Mouse (Mus musculus): ENCODE results near the gene Abca13.
"Not testable (repeated sequence)": the region's sequence is repeated elsewhere in the genome, so short reads cannot be mapped to it uniquely, and the experiment has no call there.

Abca13 gene

GRCm38 (mm10) chr11:9285759-9286158, 94.0 kb downstream of the Abca13 start:
- DNase-seq (ENCODE audit: low spot score in 2 of 2), result no peak

DNA sequence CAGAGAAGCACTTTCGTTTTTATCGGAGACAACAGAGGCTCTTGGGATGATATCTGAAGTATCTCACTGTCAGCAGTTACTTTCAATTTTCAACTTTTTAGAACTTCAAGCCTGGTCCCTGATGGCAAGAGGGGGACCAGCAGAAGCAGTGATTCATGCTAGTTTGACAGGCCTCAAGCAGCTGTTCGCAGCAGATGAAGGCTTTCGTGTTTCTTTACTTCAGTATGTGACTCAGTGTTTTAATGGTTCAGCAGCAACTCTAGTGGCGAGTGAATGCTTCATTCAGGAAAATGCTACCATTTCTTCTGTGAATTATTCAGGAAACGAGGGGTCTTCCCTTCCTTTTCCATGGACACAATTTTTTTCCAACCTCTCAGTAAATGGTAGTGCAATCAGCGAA, 99.4 kb downstream of the Abca13 start:
- DNase-seq (ENCODE audit: low spot score in 2 of 2), result no peak

- no peak for DNase-seq (ENCODE audit: low spot score in 2 of 2)
Observed at GRCm38 (mm10) chr11:9299615-9300014, 107.9 kb downstream of the Abca13 start.

DNA sequence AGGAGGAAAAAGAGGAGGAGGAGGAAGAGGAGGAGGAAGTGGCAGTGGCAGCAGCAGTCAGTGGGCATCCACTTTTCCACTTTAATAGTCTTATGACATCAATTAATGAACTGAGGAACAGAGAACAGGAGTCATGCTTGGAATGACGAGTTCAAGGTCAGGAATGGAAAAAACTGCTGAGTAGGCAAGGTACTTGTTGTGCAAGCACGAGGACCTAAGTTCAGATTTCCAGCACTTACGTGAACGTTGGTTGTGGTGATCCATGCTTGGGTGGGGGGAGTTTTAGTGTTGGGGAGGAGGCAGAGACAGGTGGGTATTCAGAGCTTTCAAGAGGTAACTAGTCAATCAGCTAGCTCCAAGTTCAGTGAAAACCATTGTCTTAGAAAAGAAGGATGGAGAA, 113.7 kb downstream of the Abca13 start:
- DNase-seq (ENCODE audit: low spot score in 2 of 2), result no peak

DNA sequence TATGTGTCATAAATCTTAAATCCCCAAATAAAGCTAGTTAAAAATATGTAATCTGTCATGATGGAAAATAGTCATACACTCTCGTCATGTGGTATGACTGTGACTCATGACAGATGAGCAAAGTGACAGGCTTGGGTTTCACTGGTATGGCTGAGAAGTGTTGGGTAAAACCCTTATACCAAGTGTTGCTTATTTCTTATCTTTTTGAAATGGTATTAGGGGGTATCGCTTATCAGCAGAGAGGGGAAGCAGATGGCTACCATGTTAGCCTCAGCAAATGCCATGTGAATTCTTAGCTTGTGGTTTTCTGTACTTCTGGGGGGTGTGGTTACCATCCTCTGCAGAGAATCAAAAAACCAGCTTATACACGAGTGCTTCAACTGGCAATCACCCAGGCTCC, 124.8 kb downstream of the Abca13 start:
- no peak for DNase-seq (ENCODE audit: low spot score in 2 of 2)

- peak; percentile 3 to 34 for DNase-seq (ENCODE audit: low spot score in 2 of 2)
Observed at GRCm38 (mm10) chr11:9317076-9317929, 125.6 kb downstream of the Abca13 start.

- DNase-seq (ENCODE audit: low spot score in 2 of 2), result no peak
Observed at GRCm38 (mm10) chr11:9338151-9338550, 146.4 kb downstream of the Abca13 start.

- DNase-seq (ENCODE audit: low spot score in 2 of 2), result no peak
Observed at GRCm38 (mm10) chr11:9347724-9348123, 156.0 kb downstream of the Abca13 start.

DNA sequence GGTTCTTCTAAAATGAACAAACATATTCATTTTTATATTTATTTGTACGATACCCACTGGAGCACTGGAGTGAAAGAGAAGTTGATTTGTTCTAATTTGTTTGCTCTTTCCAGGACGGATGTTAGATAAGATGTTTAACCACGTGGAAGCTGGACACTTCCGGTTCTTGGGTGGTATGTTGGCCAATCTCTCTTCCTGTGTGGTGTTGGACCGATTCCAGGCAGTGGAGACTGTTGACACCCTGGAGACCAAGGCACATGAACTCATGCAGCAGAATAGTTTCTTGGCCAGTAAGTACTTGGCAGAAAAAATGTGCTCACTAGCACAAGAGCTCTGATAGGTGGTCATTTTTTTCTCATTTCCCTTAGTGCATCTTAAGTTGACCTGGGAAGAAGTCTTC, 181.4 kb downstream of the Abca13 start:
- no peak for DNase-seq (ENCODE audit: low spot score in 2 of 2)

GRCm38 (mm10) chr11:9374426-9374825, 182.7 kb downstream of the Abca13 start:
- not testable (repeated sequence) for DNase-seq (ENCODE audit: low spot score in 2 of 2)

- no peak for DNase-seq (ENCODE audit: low spot score in 2 of 2)
Observed at GRCm38 (mm10) chr11:9388520-9388919, 196.8 kb downstream of the Abca13 start.

GRCm38 (mm10) chr11:9416946-9417345, 225.2 kb downstream of the Abca13 start:
- DNase-seq (ENCODE audit: low spot score in 2 of 2), result no peak

DNA sequence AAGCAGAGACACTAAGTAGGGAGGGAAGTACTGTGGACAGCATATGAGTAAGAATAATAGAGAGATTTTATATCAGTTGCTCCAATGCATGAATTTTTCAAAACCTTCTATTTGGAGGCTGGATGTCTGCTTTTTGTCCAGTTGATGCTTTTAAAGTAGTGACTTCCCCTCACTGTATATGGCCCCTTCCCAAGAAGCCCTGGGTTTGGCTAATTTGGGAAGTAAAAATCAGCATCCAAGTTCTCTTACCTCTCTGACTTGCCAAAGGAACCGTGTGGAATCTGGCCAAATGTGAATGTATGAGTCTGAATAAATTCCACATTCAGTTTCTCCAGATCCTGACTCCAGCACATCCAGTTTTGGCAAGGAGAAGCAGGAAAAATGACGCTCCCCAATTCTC, 228.5 kb downstream of the Abca13 start:
- no peak for DNase-seq (ENCODE audit: low spot score in 2 of 2)

DNA sequence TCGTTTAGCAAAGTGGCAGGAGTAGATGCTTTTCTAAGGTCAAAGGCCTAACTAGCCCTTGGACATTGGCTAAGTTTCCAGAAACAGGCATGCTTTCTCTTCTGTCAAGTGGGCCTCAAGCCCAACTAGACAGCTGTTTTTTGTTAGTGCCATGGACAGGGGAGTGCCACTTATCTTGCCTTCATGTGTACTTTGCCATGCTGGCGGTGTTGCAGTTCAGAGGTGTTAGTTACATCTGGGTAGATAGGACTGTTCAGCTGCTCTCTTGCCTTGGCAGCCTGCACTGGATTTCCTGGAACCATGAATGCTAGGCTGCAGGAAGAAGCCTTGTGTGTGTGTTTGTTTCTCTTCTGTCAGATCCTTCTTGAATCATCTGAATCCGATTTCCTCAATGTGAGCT, 235.7 kb downstream of the Abca13 start:
- DNase-seq (ENCODE audit: low spot score in 2 of 2), result no peak

- no peak for DNase-seq (ENCODE audit: low spot score in 2 of 2)
Observed at GRCm38 (mm10) chr11:9432807-9433206, 241.1 kb downstream of the Abca13 start.

DNA sequence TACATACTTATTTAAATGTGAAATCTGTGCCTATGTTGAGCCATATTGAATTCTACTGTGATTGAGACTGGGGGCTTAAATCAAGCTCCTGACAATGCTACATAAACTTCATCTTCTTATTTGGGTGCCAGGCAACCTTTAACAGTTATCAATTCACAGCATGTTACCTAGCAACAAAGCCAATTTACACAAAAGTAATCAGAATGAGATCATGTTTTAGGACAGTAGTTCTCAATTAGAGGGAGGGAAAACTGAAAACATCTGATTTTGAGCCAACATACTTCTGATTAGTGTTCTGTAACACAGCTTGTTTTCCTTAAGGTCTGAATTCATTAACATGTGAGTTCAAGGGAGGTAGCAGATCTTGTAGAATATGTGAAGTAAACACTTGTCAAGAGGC, 244.9 kb downstream of the Abca13 start:
- no peak for DNase-seq (ENCODE audit: low spot score in 2 of 2)

GRCm38 (mm10) chr11:9439781-9440180, 248.0 kb downstream of the Abca13 start:
- DNase-seq (ENCODE audit: low spot score in 2 of 2), result no peak

GRCm38 (mm10) chr11:9441192-9441591, 249.4 kb downstream of the Abca13 start:
- no peak for DNase-seq (ENCODE audit: low spot score in 2 of 2)

DNA sequence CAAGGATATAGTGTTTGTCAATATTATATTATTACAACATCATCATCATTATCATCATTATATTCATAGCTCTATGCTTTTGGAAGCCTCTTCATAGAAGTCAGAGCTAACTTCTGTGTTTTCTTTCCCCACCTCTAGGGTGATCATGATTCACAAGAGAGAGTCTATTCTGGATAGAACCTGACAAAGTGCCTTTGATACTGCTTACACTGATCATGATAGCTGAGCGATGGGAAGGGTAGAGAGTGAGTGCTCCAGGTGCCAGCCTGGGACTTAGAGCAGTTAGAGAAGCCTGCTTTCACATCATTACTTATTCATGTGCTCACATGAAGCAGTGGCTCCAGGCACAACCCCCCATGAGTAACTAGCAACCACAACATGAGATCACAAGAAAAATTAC, 280.7 kb downstream of the Abca13 start:
- no peak for DNase-seq (ENCODE audit: low spot score in 2 of 2)

GRCm38 (mm10) chr11:9481511-9481910, 289.8 kb downstream of the Abca13 start:
- DNase-seq (ENCODE audit: low spot score in 2 of 2), result peak in 1 of 2 experiments; percentile 1

GRCm38 (mm10) chr11:9500326-9501142, 308.8 kb downstream of the Abca13 start:
- no peak for DNase-seq (ENCODE audit: low spot score in 2 of 2)

DNA sequence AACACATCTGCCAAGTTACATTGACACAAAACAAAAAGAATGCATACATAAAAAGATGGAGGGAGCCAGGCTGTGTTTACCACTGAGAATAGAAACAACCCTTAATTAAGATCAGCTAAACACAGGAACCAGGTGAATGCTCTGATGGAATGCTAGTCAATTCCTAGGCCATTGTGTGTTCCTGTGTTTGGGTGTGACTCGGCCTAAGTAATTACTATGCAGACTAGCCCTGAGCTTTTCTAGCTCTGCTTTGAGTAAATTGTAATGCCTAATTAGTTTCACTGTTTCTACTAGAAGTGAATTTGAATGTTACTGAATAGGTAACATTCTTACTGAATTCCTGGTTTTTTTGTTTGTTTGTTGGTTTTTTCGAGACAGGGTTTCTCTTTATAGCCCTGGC, 323.2 kb downstream of the Abca13 start:
- not testable (repeated sequence) for DNase-seq (ENCODE audit: low spot score in 2 of 2)

GRCm38 (mm10) chr11:9528556-9528955, 336.8 kb downstream of the Abca13 start:
- no peak for DNase-seq (ENCODE audit: low spot score in 2 of 2)

All from urinary bladder, adult 18-20 months (tissue).